Mouse (Mus musculus): ENCODE measurements around the gene Cypt1. TPM values are rescaled to one million over a fixed set of nuclear protein-coding genes. Genes with fewer than 3 reads are reported as not detected.

Cypt1 gene
- total RNA-seq (2021) = not detected
- long read RNA-seq, experiment 1 = 0 reads
- long read RNA-seq, experiment 2 = 0 reads

DNA sequence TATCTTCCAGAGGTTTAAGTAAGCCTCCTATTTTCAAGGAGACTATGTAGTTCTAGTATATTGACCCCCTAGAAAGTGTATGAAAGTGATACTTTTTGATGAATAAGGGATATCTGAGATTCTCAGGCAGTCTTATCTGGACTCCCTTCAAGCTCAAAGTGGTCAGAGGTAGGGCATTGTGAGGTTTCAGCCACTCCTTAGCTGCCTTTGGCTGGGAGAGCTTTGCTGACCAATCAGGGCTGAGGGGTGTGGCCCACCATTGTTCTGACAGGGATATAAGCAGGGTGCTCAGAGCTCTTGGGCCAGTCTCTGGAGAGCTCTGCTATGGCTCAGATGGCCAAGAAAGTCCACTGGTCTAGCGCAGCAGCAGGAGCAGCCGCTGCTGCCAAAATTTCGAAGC lies at the start of gene Cypt1:
Gene Cypt1 (plus strand): TSS at position 301 of the 400 bp plus-strand sequence.
- intact Hi-C loops (cut with DNase I) = no loop called here
- no peak for DNase-seq (ENCODE audit: low spot score in 2 of 2)

DNA sequence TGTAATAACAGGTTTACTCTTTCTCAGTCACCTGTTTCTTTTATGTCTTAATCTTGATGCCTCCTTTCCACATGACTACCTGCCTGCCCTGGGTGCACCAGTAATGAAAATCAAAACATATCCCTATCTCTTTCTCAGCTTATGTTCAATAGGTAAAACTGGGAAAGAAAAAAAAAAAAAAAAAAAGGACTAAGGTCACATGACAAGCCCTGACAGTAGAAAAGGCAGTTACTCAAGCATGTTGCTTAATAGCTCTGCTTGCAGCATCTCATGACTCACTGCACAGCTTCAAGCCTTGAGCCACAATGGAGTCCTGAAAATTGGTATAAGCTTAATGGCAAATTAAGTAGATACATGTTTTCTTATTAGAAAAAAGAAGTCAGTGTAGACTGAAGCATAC lies 24.1 kb downstream of the Cypt1 start:
- no peak for DNase-seq (ENCODE audit: low spot score in 2 of 2)
- intact Hi-C loops (cut with DNase I) = no loop called here

DNA sequence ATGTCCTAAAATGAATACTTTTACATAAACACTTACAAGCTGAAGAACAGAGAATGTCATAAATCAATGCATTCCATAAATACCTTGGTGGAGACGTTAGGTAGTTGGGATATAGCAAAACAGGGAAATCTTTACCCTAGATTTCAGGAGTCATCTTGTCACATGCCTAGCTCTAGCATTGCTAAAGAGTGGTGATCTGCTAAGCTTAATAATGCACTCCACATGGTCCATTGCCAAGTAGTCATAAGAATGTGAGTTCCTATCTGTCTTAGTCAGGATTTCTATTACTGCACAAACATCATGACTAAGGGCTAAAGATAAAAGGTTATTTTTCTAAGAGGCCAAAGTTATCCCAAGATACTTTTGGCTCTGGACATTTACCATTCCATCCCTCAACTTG lies 34.4 kb downstream of the Cypt1 start:
- intact Hi-C loops (cut with DNase I) = no loop called here
- no peak for DNase-seq (ENCODE audit: low spot score in 2 of 2)

DNA sequence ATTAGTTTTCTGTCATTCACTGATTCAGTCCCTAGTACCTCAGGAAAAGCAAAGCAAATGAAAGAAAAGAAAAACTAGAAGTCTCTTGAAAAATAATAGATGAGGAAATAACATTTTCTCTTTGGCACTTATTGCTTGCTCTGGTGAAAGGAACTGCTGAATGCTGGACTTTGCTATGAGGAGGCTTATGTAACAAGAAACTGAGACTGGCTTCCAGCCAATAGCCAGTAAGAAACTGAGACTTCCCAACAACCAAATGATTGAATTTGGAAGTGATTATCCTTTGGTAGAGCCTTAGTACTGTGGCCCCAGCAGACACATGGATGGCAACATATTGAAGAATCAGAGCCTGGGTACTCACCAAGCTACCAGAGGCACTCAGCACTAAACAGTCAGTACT lies 35.8 kb downstream of the Cypt1 start:
- DNase-seq (ENCODE audit: low spot score in 2 of 2) = peak in 1 of 2 experiments; percentile 2
- intact Hi-C loops (cut with DNase I) = no loop called here

Other genes starting within 250 kb of the Cypt1 start
- gene Maoa, start 96.8 kb downstream of the Cypt1 start, total RNA-seq (2021) = 10 to 100 TPM; 21.5 to 23.5 TPM

Data from left cerebral cortex, postnatal 14 days (tissue).